In the genomic region with DNA sequence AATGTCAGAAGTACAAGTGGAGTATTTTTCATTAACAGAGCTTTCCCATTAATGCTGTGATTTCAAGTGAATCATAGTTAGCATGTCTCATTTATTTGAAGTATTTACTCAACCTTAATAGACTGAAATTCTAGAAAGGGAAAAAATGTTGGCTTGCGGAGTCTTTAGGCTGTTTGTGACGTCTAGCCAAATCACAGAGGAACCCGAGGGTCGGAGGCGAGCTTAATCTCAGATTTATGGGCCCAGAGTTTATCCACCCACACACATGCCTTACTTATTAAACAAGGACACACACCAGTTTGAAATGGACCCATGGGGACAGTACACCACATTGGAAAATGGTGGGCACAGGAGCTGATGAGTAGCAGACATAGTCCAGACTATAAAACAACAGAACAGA, we compare ENCODE assay signal across 27 mouse cellular contexts. TPM values are rescaled to one million over a fixed set of nuclear protein-coding genes. Genes with fewer than 3 reads are reported as not detected.
DNase-seq lines count a peak whose midpoint lies in the region; ATAC-seq lines count a peak whose summit lies in the region.
"Had no signal": no experiment of that assay in that cellular context is flagged by ENCODE, and none has a peak within 500 bp of the region (broad histone marks: within the 10 kb centered on the region; RNA-seq: fewer than 3 reads in every experiment).

No protein-coding gene starts in this region.

- H3K9ac ChIP-seq in heart, embryonic 12.5 days: no peak overlapping the region
- H3K9ac ChIP-seq: forebrain, embryonic 12.5 days; forebrain, embryonic 15.5 days; heart, embryonic 13.5 days; hindbrain, embryonic 14.5 days had no signal

- WGBS in heart, embryonic 12.5 days: 79% methylated on average over 5 of the region's 5 CpGs

- H3K4me1 ChIP-seq in heart, embryonic 12.5 days (replicated peaks): 0 out of 2 replicates have a peak, but pooled peaks cover 4% of the 10 kb centered on the region
- H3K4me1 ChIP-seq: forebrain, embryonic 12.5 days; forebrain, embryonic 15.5 days had no signal

- H3K27ac ChIP-seq in heart, embryonic 12.5 days (ENCODE audit: poor library complexity, severe bottlenecking): no peak overlapping the region
- H3K27ac ChIP-seq: forebrain, embryonic 12.5 days; forebrain, embryonic 15.5 days; heart, embryonic 13.5 days; hindbrain, embryonic 14.5 days; hindbrain, postnatal 0 days had no signal

- DNase-seq in heart, adult 11 months: peak; percentile 89
- DNase-seq in kidney, postnatal 10 days: peak; percentile 38
- DNase-seq in kidney, postnatal 25 days: no peak
- peak; percentile 63 for DNase-seq in NIH3T3 (ENCODE audit: low read depth)
- no peak for DNase-seq in yolk sac, embryonic 10.5 days (ENCODE audit: low spot score)
- DNase-seq: adrenal gland, adult 8-10 months; adrenal gland, postnatal 25 days; B cell, adult 2 months; cerebellum, adult 18-20 months; cerebellum, adult 9-10 months; cerebellum, postnatal 14 days; gastrocnemius, postnatal 10 days; heart, adult 18-20 months; heart, postnatal 14 days; heart, postnatal 4 days had no signal

- ATAC-seq in heart, embryonic 12.5 days (ENCODE audit: insufficient number of reproducible peaks, low FRiP score): no peak
- ATAC-seq in erythroblast, adult 5-6 weeks (replicated peaks; ENCODE audit: low FRiP score, poor library complexity, severe bottlenecking): no peak
- ATAC-seq: activated CD4-positive, CD25-positive, alpha-beta regulatory T cell, adult 4 months; forebrain, embryonic 15.5 days; hindbrain, postnatal 0 days; inflammation-experienced regulatory T-cells, adult 6 months had no signal

- H3K27me3 ChIP-seq in heart, embryonic 12.5 days (replicated peaks): no peaks in the 10 kb centered on the region
- H3K27me3 ChIP-seq: CH12.LX; forebrain, embryonic 12.5 days; forebrain, embryonic 15.5 days; heart, embryonic 13.5 days had no signal

- no peaks in the 10 kb centered on the region for H3K9me3 ChIP-seq in heart, embryonic 12.5 days (replicated peaks)
- H3K9me3 ChIP-seq: forebrain, embryonic 12.5 days; forebrain, embryonic 15.5 days; heart, embryonic 13.5 days had no signal

- no peak overlapping the region for H3K4me3 ChIP-seq in heart, embryonic 12.5 days
- H3K4me3 ChIP-seq: erythroblast, embryonic 14.5 days; forebrain, embryonic 12.5 days; forebrain, embryonic 15.5 days; heart, embryonic 13.5 days had no signal

- H3K4me2 ChIP-seq in heart, embryonic 12.5 days: no peak overlapping the region
- H3K4me2 ChIP-seq: forebrain, embryonic 12.5 days; forebrain, embryonic 15.5 days; heart, embryonic 13.5 days; hindbrain, embryonic 14.5 days had no signal

- H3K36me3 ChIP-seq in heart, embryonic 12.5 days: no peaks in the 10 kb centered on the region
- H3K36me3 ChIP-seq: forebrain, embryonic 12.5 days; forebrain, embryonic 15.5 days; G1E; heart, embryonic 13.5 days had no signal

RNA-seq across cellular contexts. Expression of a gene that starts 17.4 kb away (rescaled TPM):
- polyA plus RNA-seq in heart, embryonic 12.5 days (2016; fragmentation: Nextera tagmentation; extraction: Ambion mirVana): 2.3 and 3.0 TPM in 2 replicates
- 0.42 TPM in 1 of 2 replicates, not detected in the other for total RNA-seq in erythroblast, adult 5-6 weeks (2015; ENCODE audit: low replicate concordance)
- not detected in 2 replicates for total RNA-seq in erythroblast, adult 5-6 weeks (2017; ENCODE audit: low replicate concordance)
- total RNA-seq: CH12.LX had no signal
- polyA plus RNA-seq: activated CD4-positive, CD25-positive, alpha-beta regulatory T cell, adult 4 months; G1E had no signal

Comparison
In these comparisons a context has a peak if more than half of its experiments do, and no peak if none do; other contexts are left out.
1. DNase-seq: peak in heart, adult 11 months (single experiment), kidney, postnatal 10 days (single experiment) and NIH3T3 (single experiment); none in kidney, postnatal 25 days (0 of 2) and yolk sac, embryonic 10.5 days (single experiment).